Mouse (Mus musculus) C2C12 (cell line): Measurements from ENCODE around the gene Eif4a1. TPM values are rescaled to one million over a fixed set of nuclear protein-coding genes. Genes with fewer than 3 reads are reported as not detected.
A peak's percentile ranks its signal among the peaks of the same experiment; 100 is the strongest.

Experiments
- H3K27me3 ChIP-seq: one replicate; pipeline ENCODE4 v1.6.1; 2011; ENCODE audit not compliant: control insufficient read depth, insufficient read depth, insufficient read length
- H3K36me3 ChIP-seq: one replicate; pipeline ENCODE4 v1.6.1; 2011; ENCODE audit not compliant: control insufficient read depth, insufficient read depth
- H3K4me3 ChIP-seq: one replicate; pipeline ENCODE4 v1.5.1; 2011; ENCODE audit warnings: mild to moderate bottlenecking, control low read depth; ENCODE audit not compliant: poor library complexity, insufficient read depth, severe bottlenecking
- H3K79me2 ChIP-seq: one replicate; pipeline ENCODE4 v1.6.1; 2011; ENCODE audit not compliant: control insufficient read depth, insufficient read depth
- H3K79me3 ChIP-seq: one replicate; pipeline ENCODE4 v1.6.1; 2011; ENCODE audit warnings: low read depth, control low read depth
- H3ac ChIP-seq: one replicate; pipeline ENCODE3; 2011; ENCODE audit warnings: low read depth; ENCODE audit not compliant: control insufficient read depth, insufficient read length
- CEBPB ChIP-seq: IDR thresholded peaks from one replicate; pipeline ENCODE4 v1.6.1; 2011; ENCODE audit warnings: low read depth, mild to moderate bottlenecking, control low read depth, moderate library complexity
- CTCF ChIP-seq: IDR thresholded peaks from one replicate; pipeline ENCODE4 v1.5.1; 2011; ENCODE audit not compliant: control insufficient read depth, insufficient read depth, insufficient read length
- FOSL1 ChIP-seq: IDR thresholded peaks from one replicate; pipeline ENCODE4 v1.8.0; 2011; ENCODE audit warnings: mild to moderate bottlenecking, low read length; ENCODE audit not compliant: poor library complexity, insufficient read depth, severe bottlenecking
- MAX ChIP-seq: IDR thresholded peaks from one replicate; pipeline ENCODE4 v1.6.1; 2011; ENCODE audit warnings: mild to moderate bottlenecking, control low read depth
- MYOD1 ChIP-seq: IDR thresholded peaks from one replicate; pipeline ENCODE4 v1.6.1; 2011; ENCODE audit warnings: low read depth; ENCODE audit not compliant: control insufficient read depth, insufficient read length
- MYOG ChIP-seq: IDR thresholded peaks from one replicate; pipeline ENCODE4 v1.6.1; 2011; ENCODE audit not compliant: control insufficient read depth, insufficient read length; ENCODE audit errors: extremely low read depth
- USF1 ChIP-seq: IDR thresholded peaks from one replicate; pipeline ENCODE4 v1.6.1; 2011; ENCODE audit warnings: low read depth, mild to moderate bottlenecking, control low read depth, moderate library complexity
- polyA plus RNA-seq: library from polyadenylated mRNA; unstranded; fragments of >200 nt; fragmentation: generic; extraction: Trizol; gene quantifications from one replicate; pipeline ENCODE4 v1.2.1, GENCODE M21; 2012; ENCODE audit warnings: missing spikeins

Gene Eif4a1
- polyA plus RNA-seq, 1 experiment = 1,304 TPM

- no peak for TF ChIP-seq CEBPB
- no peak for TF ChIP-seq FOSL1
- no peak for TF ChIP-seq MYOG
- TF ChIP-seq CTCF = no peak
- no peak for TF ChIP-seq MYOD1
- no peak for TF ChIP-seq MAX
- no peak for TF ChIP-seq USF1
- Histone ChIP-seq H3K36me3 (peaks cover 10% of the 10 kb centered on the region), H3K4me3 (no peak overlapping the region)
Measured at GRCm38 (mm10) chr11:69683576-69683975, 11.4 kb upstream of the Eif4a1 start.

GRCm38 (mm10) chr11:69682840-69683533, 10.8 kb upstream of the Eif4a1 start:
- Histone ChIP-seq H3ac (peak overlapping the region; percentile 50), H3K27me3 (no peaks in the 10 kb centered on the region), H3K79me2 (peaks cover 46% of the 10 kb centered on the region), H3K4me3 (no peak overlapping the region), H3K79me3 (peaks cover 25% of the 10 kb centered on the region), H3K36me3 (peaks cover 16% of the 10 kb centered on the region)
- TF ChIP-seq USF1 = no peak
- no peak for TF ChIP-seq MYOD1
- TF ChIP-seq FOSL1 = no peak
- TF ChIP-seq CTCF = peak; percentile 68
- TF ChIP-seq CEBPB = no peak

More at GRCm38 (mm10) chr11:69683576-69683975, 11.4 kb upstream of the Eif4a1 start:
- H3K79me2 ChIP-seq = peaks cover 40% of the 10 kb centered on the region
- no peak overlapping the region for H3ac ChIP-seq
- no peaks in the 10 kb centered on the region for H3K27me3 ChIP-seq
- H3K79me3 ChIP-seq = peaks cover 23% of the 10 kb centered on the region

- Histone ChIP-seq H3K36me3 (peaks cover 22% of the 10 kb centered on the region), H3K27me3 (no peaks in the 10 kb centered on the region), H3K79me3 (peaks cover 25% of the 10 kb centered on the region), H3K79me2 (peaks cover 52% of the 10 kb centered on the region), H3ac (peak overlapping the region; percentile 67), H3K4me3 (peak overlapping the region; percentile 99)
- TF ChIP-seq MYOD1 (no peak), CEBPB (no peak), FOSL1 (no peak), MAX (no peak), CTCF (no peak), USF1 (no peak), MYOG (no peak)
Measured at GRCm38 (mm10) chr11:69682209-69682839, 10.1 kb upstream of the Eif4a1 start.

- H3K27me3 ChIP-seq = no peaks in the 10 kb centered on the region
- H3K79me3 ChIP-seq = peaks cover 26% of the 10 kb centered on the region
- H3K4me3 ChIP-seq = peak within 1 kb of the TSS; percentile 99
- peaks cover 60% of the 10 kb centered on the region for H3K79me2 ChIP-seq
- TF ChIP-seq CEBPB (no peak), MYOG (no peak), USF1 (no peak)
- H3ac ChIP-seq = peak within 1 kb of the TSS; percentile 73
- H3K36me3 ChIP-seq = peaks cover 29% of the 10 kb centered on the region
Measured at GRCm38 (mm10) chr11:69681314-69682208, 9.3 kb upstream of the Eif4a1 start, which contains the start of gene Senp3. Gene Senp3 (minus strand): TSS chr11:69682084.

- H3K79me3 ChIP-seq = peaks cover 29% of the 10 kb centered on the region
- peaks cover 42% of the 10 kb centered on the region for H3K36me3 ChIP-seq
- H3ac ChIP-seq = peak overlapping the region; percentile 45
- TF ChIP-seq USF1 = no peak
- no peak for TF ChIP-seq MYOG
- no peak for TF ChIP-seq FOSL1
- no peaks in the 10 kb centered on the region for H3K27me3 ChIP-seq
- peak overlapping the region; percentile 99 for H3K4me3 ChIP-seq
- H3K79me2 ChIP-seq = peaks cover 72% of the 10 kb centered on the region
Measured at GRCm38 (mm10) chr11:69680136-69680855, 8.1 kb upstream of the Eif4a1 start.
